Mouse (Mus musculus) heart, postnatal 0 days (tissue): ENCODE data around the gene Celsr3. TPM values are rescaled to one million over a fixed set of nuclear protein-coding genes. Genes with fewer than 3 reads are reported as not detected.

Source experiments
- ATAC-seq: fragments of 200-750 bp; cut with Nextera tagmentation; 2 replicates; pipeline ENCODE4 v1.8.0; 2017; ENCODE audit warnings: low read depth, moderate number of reproducible peaks, moderate library complexity; ENCODE audit not compliant: insufficient read depth
- DNase-seq: peaks from one replicate; pipeline ENCODE4 v3.0.0-alpha.2; 2016; ENCODE audit warnings: low spot score
- H3K27ac ChIP-seq: fragments of 300-500 bp; sonication (generic); 2 replicates; pipeline ENCODE4 v1.5.1; 2014; ENCODE audit warnings: low read depth, mild to moderate bottlenecking
- H3K27me3 ChIP-seq: fragments of 300-500 bp; sonication (generic); 2 replicates; pipeline ENCODE4 v1.6.1; 2014; ENCODE audit warnings: low read length, mixed read lengths; ENCODE audit not compliant: control insufficient read depth, insufficient read depth
- H3K36me3 ChIP-seq: fragments of 300-500 bp; sonication (generic); replicated peaks from 2 replicates; pipeline ENCODE4 v1.6.1; 2014; ENCODE audit warnings: low read length, mixed read lengths; ENCODE audit not compliant: control insufficient read depth, insufficient read depth
- H3K4me1 ChIP-seq: fragments of 300-500 bp; sonication (generic); 2 replicates; pipeline ENCODE4 v1.6.1; 2014; ENCODE audit warnings: antibody characterized with exemption; ENCODE audit not compliant: control insufficient read depth, insufficient read depth
- H3K4me2 ChIP-seq: fragments of 300-500 bp; sonication (generic); 2 replicates; pipeline ENCODE4 v1.6.1; 2014; ENCODE audit warnings: low read depth, mild to moderate bottlenecking, low read length, moderate library complexity
- H3K4me3 ChIP-seq: fragments of 300-500 bp; sonication (generic); 2 replicates; pipeline ENCODE4 v1.5.1; 2014; ENCODE audit warnings: low read depth, low read length
- H3K9ac ChIP-seq: fragments of 300-500 bp; sonication (generic); replicated peaks from 2 replicates; pipeline ENCODE4 v1.6.1; 2014; ENCODE audit warnings: low read depth, low read length, mixed read lengths
- H3K9me3 ChIP-seq: fragments of 300-500 bp; sonication (generic); replicated peaks from 2 replicates; pipeline ENCODE4 v1.6.1; 2016; ENCODE audit warnings: low read length; ENCODE audit not compliant: control insufficient read depth
- CTCF ChIP-seq: IDR thresholded peaks from 2 replicates; pipeline ENCODE4 v1.5.1; 2016; ENCODE audit warnings: antibody characterized with exemption, control low read depth, low read depth
- EP300 ChIP-seq: IDR thresholded peaks from 2 replicates; pipeline ENCODE4 v1.6.1; 2016; ENCODE audit warnings: antibody characterized with exemption, low read depth
- WGBS: fragments of 180-500 bp; shearing (Covaris S2); extraction: QIAGEN DNeasy Blood & Tissue Kit; methylation state at CpG from one replicate; pipeline ENCODE4 v1.1.7; 2014; 5-methylcytosine and 5-hydroxymethylcytosine counted together
- polyA plus RNA-seq: library from polyadenylated mRNA; unstranded; fragments of >200 nt; fragmentation: Nextera tagmentation; extraction: Ambion mirVana; gene quantifications from 2 replicates; pipeline ENCODE4 v1.2.1, GENCODE M21; 2015
- total RNA-seq: library from RNA; depleted of rRNA; stranded (reverse); fragments of >200 nt; gene quantifications from 2 replicates; pipeline ENCODE4 v1.2.3, GENCODE M21; 2014; ENCODE audit warnings: low replicate concordance

The Celsr3 gene
- total and polyA plus RNA-seq, 2 experiments from 2014 or later, result 0.14 TPM; not detected in 1

GRCm38 (mm10) chr9:108845390-108845789 lies 19.3 kb downstream of the Celsr3 start:
- no peak overlapping the region for H3K9ac ChIP-seq
- ATAC-seq (no peak), DNase-seq (no peak)
- H3K4me2 ChIP-seq, result no peak overlapping the region
- TF ChIP-seq CTCF (no peak), EP300 (no peak)
- WGBS, result 62% methylated on average over 5 of the region's 5 CpGs
- 0 out of 2 replicates have a peak, but pooled peaks cover 6% of the 10 kb centered on the region for H3K27me3 ChIP-seq
- H3K9me3 ChIP-seq, result no peaks in the 10 kb centered on the region
- H3K4me3 ChIP-seq, result no peak overlapping the region
- H3K27ac ChIP-seq, result no peak overlapping the region
- H3K4me1 ChIP-seq, result no peaks in the 10 kb centered on the region
- H3K36me3 ChIP-seq, result no peaks in the 10 kb centered on the region

- H3K27ac ChIP-seq, result no peak overlapping the region
- 0 out of 2 replicates have a peak, but pooled peaks cover 6% of the 10 kb centered on the region for H3K27me3 ChIP-seq
- DNase-seq (no peak), ATAC-seq (no peak)
- no peak overlapping the region for H3K9ac ChIP-seq
- peaks cover 2% of the 10 kb centered on the region; the same call in 1 of the 2 replicates for H3K4me1 ChIP-seq
- 64% methylated on average over 4 of the region's 4 CpGs for WGBS
- H3K4me3 ChIP-seq, result no peak overlapping the region
- H3K9me3 ChIP-seq, result no peaks in the 10 kb centered on the region
- no peaks in the 10 kb centered on the region for H3K36me3 ChIP-seq
- TF ChIP-seq CTCF, result no peak
- TF ChIP-seq EP300, result no peak
- no peak overlapping the region for H3K4me2 ChIP-seq
These were observed 21.3 kb downstream of the Celsr3 start for GRCm38 (mm10) chr9:108847374-108847773.

GRCm38 (mm10) chr9:108848419-108848818 lies 22.3 kb downstream of the Celsr3 start:
- Histone ChIP-seq H3K27me3 (0 out of 2 replicates have a peak, but pooled peaks cover 3% of the 10 kb centered on the region), H3K4me1 (peaks cover 12% of the 10 kb centered on the region), H3K9me3 (no peaks in the 10 kb centered on the region), H3K36me3 (no peaks in the 10 kb centered on the region), H3K27ac (no peak overlapping the region), H3K4me3 (no peak overlapping the region), H3K9ac (no peak overlapping the region), H3K4me2 (no peak overlapping the region)
- WGBS, result 57% methylated on average over 17 of the region's 17 CpGs
- DNase-seq (no peak), ATAC-seq (no peak)
- TF ChIP-seq CTCF (no peak), EP300 (no peak)

- peak within 1 kb of the TSS; percentile 55 for H3K4me3 ChIP-seq
- H3K27me3 ChIP-seq, result 0 out of 2 replicates have a peak, but pooled peaks cover 3% of the 10 kb centered on the region
- peak within 1 kb of the TSS; percentile 67 for H3K4me2 ChIP-seq
- peaks cover 25% of the 10 kb centered on the region for H3K4me1 ChIP-seq
- no peak for ATAC-seq
- H3K36me3 ChIP-seq, result 0 out of 2 replicates have a peak, but pooled peaks cover 9% of the 10 kb centered on the region
- peak within 1 kb of the TSS; percentile 55 for H3K9ac ChIP-seq
- no peak for TF ChIP-seq EP300
- DNase-seq, result peak; percentile 24
- H3K27ac ChIP-seq, result peak within 1 kb of the TSS; percentile 64
- no peaks in the 10 kb centered on the region for H3K9me3 ChIP-seq
- WGBS, result 82% methylated on average over 3 of the region's 3 CpGs
These were observed 26.9 kb downstream of the Celsr3 start, which contains the start of gene Slc26a6 for GRCm38 (mm10) chr9:108852976-108853375. TSS of gene Slc26a6 (plus strand) at chr9:108853283.

- peak overlapping the region; percentile 55 for H3K4me3 ChIP-seq
- H3K36me3 ChIP-seq, result 0 out of 2 replicates have a peak, but pooled peaks cover 12% of the 10 kb centered on the region
- H3K9me3 ChIP-seq, result no peaks in the 10 kb centered on the region
- H3K4me2 ChIP-seq, result peak overlapping the region; percentile 67
- peaks cover 27% of the 10 kb centered on the region for H3K4me1 ChIP-seq
- DNase-seq (peak; percentile 98), ATAC-seq (peak; percentile 91)
- H3K27me3 ChIP-seq, result 0 out of 2 replicates have a peak, but pooled peaks cover 3% of the 10 kb centered on the region
- WGBS, result 2% methylated on average over 25 of the region's 25 CpGs
- peak overlapping the region; percentile 64 for H3K27ac ChIP-seq
- TF ChIP-seq EP300 (0 out of 2 replicates have a peak, but pooled peaks have one; percentile 14), CTCF (peak; percentile 64)
- H3K9ac ChIP-seq, result peak overlapping the region; percentile 55
These were observed 27.6 kb downstream of the Celsr3 start for GRCm38 (mm10) chr9:108853635-108854240.
